Mouse (Mus musculus): ENCODE measurements around the gene Lrch4.
"Not testable (repeated sequence)": the region's sequence is repeated elsewhere in the genome, so short reads cannot be mapped to it uniquely, and the experiment has no call there.

Gene Lrch4

GRCm38 (mm10) chr5:137613076-137613475 is 15.8 kb upstream of the Lrch4 start:
- no peak for DNase-seq (ENCODE audit: low read depth)

GRCm38 (mm10) chr5:137613550-137613949 is 15.4 kb upstream of the Lrch4 start, which contains the start of gene Pcolce:
Gene Pcolce, minus strand, starts transcription at chr5:137613784.
- peak; percentile 58 for DNase-seq (ENCODE audit: low read depth)

- DNase-seq (ENCODE audit: low read depth) = not testable (repeated sequence)
Observed at GRCm38 (mm10) chr5:137614921-137615320, 14.0 kb upstream of the Lrch4 start.

- DNase-seq (ENCODE audit: low read depth) = no peak
Observed at GRCm38 (mm10) chr5:137615347-137615746, 13.6 kb upstream of the Lrch4 start.

GRCm38 (mm10) chr5:137623937-137624530 is 4.9 kb upstream of the Lrch4 start:
- DNase-seq (ENCODE audit: low read depth) = no peak

GRCm38 (mm10) chr5:137627991-137628390 is 930 bp upstream of the Lrch4 start:
- DNase-seq (ENCODE audit: low read depth) = no peak

GRCm38 (mm10) chr5:137629306-137629721 is 393 bp downstream of the Lrch4 start:
- no peak for DNase-seq (ENCODE audit: low read depth)

- DNase-seq (ENCODE audit: low read depth) = no peak
Observed at GRCm38 (mm10) chr5:137629906-137630545, 1.1 kb downstream of the Lrch4 start.

- DNase-seq (ENCODE audit: low read depth) = no peak
Observed at GRCm38 (mm10) chr5:137630602-137631001, 1.7 kb downstream of the Lrch4 start.

- no peak for DNase-seq (ENCODE audit: low read depth)
Observed at GRCm38 (mm10) chr5:137631171-137631570, 2.2 kb downstream of the Lrch4 start.

GRCm38 (mm10) chr5:137631591-137631990 is 2.7 kb downstream of the Lrch4 start:
- no peak for DNase-seq (ENCODE audit: low read depth)

GRCm38 (mm10) chr5:137633397-137634084 is 4.6 kb downstream of the Lrch4 start:
- DNase-seq (ENCODE audit: low read depth) = no peak

- no peak for DNase-seq (ENCODE audit: low read depth)
Observed at GRCm38 (mm10) chr5:137639472-137639871, 10.6 kb downstream of the Lrch4 start.

- no peak for DNase-seq (ENCODE audit: low read depth)
Observed at GRCm38 (mm10) chr5:137641054-137641453, 12.1 kb downstream of the Lrch4 start, which contains the start of gene Sap25. Gene Sap25, plus strand, starts transcription at chr5:137641334.

- no peak for DNase-seq (ENCODE audit: low read depth)
Observed at GRCm38 (mm10) chr5:137642886-137643285, 14.0 kb downstream of the Lrch4 start.

GRCm38 (mm10) chr5:137644484-137644883 is 15.6 kb downstream of the Lrch4 start:
- no peak for DNase-seq (ENCODE audit: low read depth)

- DNase-seq (ENCODE audit: low read depth) = no peak
Observed at GRCm38 (mm10) chr5:137645091-137645651, 16.2 kb downstream of the Lrch4 start.

GRCm38 (mm10) chr5:137645652-137646091 is 16.8 kb downstream of the Lrch4 start, which contains the start of gene Irs3:
Gene Irs3, minus strand, starts transcription at chr5:137645714.
- DNase-seq (ENCODE audit: low read depth) = no peak

GRCm38 (mm10) chr5:137647827-137648601 is 19.1 kb downstream of the Lrch4 start:
- DNase-seq (ENCODE audit: low read depth) = no peak

- no peak for DNase-seq (ENCODE audit: low read depth)
Observed at GRCm38 (mm10) chr5:137649251-137649650, 20.3 kb downstream of the Lrch4 start.

- DNase-seq (ENCODE audit: low read depth) = no peak
Observed at GRCm38 (mm10) chr5:137649669-137650571, 21.0 kb downstream of the Lrch4 start.

All from fibroblast of lung, adult 2 months (primary cell).